Mouse (Mus musculus): Measurements from ENCODE around the gene Six5. TPM values are rescaled to one million over a fixed set of nuclear protein-coding genes. Genes with fewer than 3 reads are reported as not detected.

Gene Six5
- total and polyA plus RNA-seq, 3 experiments = 3.0 to 7.7 TPM; not detected in 1

DNA sequence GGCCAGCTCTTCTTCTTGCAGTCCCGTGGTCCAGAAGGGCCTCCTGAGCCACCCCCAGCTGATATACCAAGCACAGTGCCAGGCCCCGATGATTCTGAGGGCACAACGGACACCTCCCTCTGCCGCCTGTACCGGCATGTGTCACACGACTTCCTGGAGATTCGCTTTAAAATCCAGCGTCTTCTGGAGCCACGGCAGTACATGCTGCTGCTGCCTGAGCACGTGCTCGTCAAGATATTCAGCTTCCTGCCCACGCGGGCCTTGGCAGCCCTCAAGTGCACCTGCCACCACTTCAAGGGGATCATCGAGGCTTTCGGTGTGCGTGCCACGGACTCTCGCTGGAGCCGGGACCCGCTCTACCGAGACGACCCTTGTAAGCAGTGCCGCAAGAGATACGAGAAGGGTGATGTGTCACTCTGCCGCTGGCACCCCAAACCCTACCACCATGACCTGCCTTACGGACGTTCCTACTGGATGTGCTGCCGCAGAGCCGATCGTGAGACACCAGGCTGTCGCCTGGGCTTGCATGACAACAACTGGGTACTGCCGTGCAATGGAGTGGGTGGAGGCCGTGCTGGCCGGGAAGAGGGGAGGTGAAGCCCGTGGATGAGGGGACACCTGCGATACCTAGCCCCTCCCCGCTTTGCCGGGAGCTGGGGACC, 42.4 kb downstream of the Six5 start:
- Histone ChIP-seq H3K4me1 (ENCODE audit: control insufficient read depth in 1 of 2, insufficient read depth in 2 of 2, low read length in 2 of 2) (peaks cover 0 to 2% of the 10 kb centered on the region in 2 experiments; a peak in 2 of 4 replicates), H3K27ac (ENCODE audit: control insufficient read depth, low read depth, low read length) (no peak overlapping the region), H3K36me3 (ENCODE audit: control insufficient read depth in 1 of 2, insufficient read depth in 2 of 2, low read length in 2 of 2) (0 out of 4 replicates have a peak, but pooled peaks cover 0 to under 1% of the 10 kb centered on the region in 2 experiments), H3K9me3 (replicated peaks; ENCODE audit: insufficient read depth, low read length) (no peaks in the 10 kb centered on the region), H3K4me3 (ENCODE audit: control insufficient read depth in 1 of 2, insufficient read depth in 1 of 2, low read depth in 2 of 2, low read length in 2 of 2) (no peak overlapping the region), H3K27me3 (ENCODE audit: control insufficient read depth in 1 of 2, insufficient read depth in 2 of 2, low read length in 2 of 2) (no peaks in the 10 kb centered on the region), H3K79me2 (ENCODE audit: control insufficient read depth, insufficient read depth, low read length, poor library complexity) (no peaks in the 10 kb centered on the region), H3K9ac (ENCODE audit: control insufficient read depth, low read depth, low read length, poor library complexity, severe bottlenecking) (no peak overlapping the region)
- DNase-seq (ENCODE audit: low read depth, low spot score) = no peak
- no peak for TF ChIP-seq CHD1 (IDR thresholded peaks at IDR 0.05; ENCODE audit: low read depth, low read length)
- TF ChIP-seq ELF1 (IDR thresholded peaks at IDR 0.05; ENCODE audit: low read depth, low read length) = no peak
- TF ChIP-seq ZKSCAN1 (IDR thresholded peaks at IDR 0.05; ENCODE audit: low read depth, low read length) = no peak
- no peak for TF ChIP-seq BHLHE40 (IDR thresholded peaks at IDR 0.05; ENCODE audit: borderline replicate concordance, low read depth, low read length)
- TF ChIP-seq CHD2 (IDR thresholded peaks at IDR 0.05; ENCODE audit: low read length) = no peak
- TF ChIP-seq HCFC1 (IDR thresholded peaks at IDR 0.05; ENCODE audit: low read depth, low read length) = no peak
- no peak for TF ChIP-seq RCOR1 (IDR thresholded peaks at IDR 0.05; ENCODE audit: low read depth, low read length)
- no peak for TF ChIP-seq MYC (IDR thresholded peaks at IDR 0.05; ENCODE audit: low read depth, low read length)
- no peak for TF ChIP-seq POLR2AphosphoS5 (IDR thresholded peaks at IDR 0.05; ENCODE audit: borderline replicate concordance, low read depth, low read length)

DNA sequence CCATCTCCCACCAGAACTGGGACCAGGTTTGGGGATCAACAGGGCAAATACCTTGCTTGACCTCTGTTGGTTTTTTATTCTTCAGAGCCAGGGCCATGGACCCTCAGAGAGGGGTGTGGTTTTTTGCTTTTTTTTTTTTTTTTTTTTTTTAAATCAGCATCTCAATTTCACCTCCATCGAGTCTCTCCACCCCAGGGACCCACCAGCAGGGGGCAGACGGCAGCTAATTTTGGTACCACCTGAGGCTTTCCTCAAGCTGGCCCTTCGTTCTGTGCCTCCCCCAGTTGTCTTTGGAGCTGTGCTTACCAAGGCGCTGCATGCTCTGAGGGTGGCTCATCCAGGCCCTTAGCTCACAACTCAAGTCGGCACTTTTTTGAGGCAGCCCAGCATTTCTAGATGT, 43.0 kb downstream of the Six5 start:
- H3K27ac ChIP-seq (ENCODE audit: control insufficient read depth, low read depth, low read length) = no peak overlapping the region
- H3K4me1 ChIP-seq (ENCODE audit: control insufficient read depth in 1 of 2, insufficient read depth in 2 of 2, low read length in 2 of 2) = no peaks in the 10 kb centered on the region
- no peaks in the 10 kb centered on the region for H3K27me3 ChIP-seq (ENCODE audit: control insufficient read depth in 1 of 2, insufficient read depth in 2 of 2, low read length in 2 of 2)
- DNase-seq (ENCODE audit: low read depth, low spot score) = peak; percentile 63
- H3K9me3 ChIP-seq (replicated peaks; ENCODE audit: insufficient read depth, low read length) = no peaks in the 10 kb centered on the region
- no peaks in the 10 kb centered on the region for H3K36me3 ChIP-seq (ENCODE audit: control insufficient read depth in 1 of 2, insufficient read depth in 2 of 2, low read length in 2 of 2)
- no peak for TF ChIP-seq ZC3H11A (IDR thresholded peaks at IDR 0.05; ENCODE audit: low read depth, low read length)
- no peak for TF ChIP-seq EP300 (IDR thresholded peaks at IDR 0.05; ENCODE audit: low read depth in 1 of 2, low read length in 2 of 2)
- TF ChIP-seq POLR2A (IDR thresholded peaks at IDR 0.05; ENCODE audit: control insufficient read depth in 1 of 2, insufficient read depth in 1 of 2, low read depth in 1 of 2, low read length in 2 of 2, poor library complexity in 1 of 2) = no peak
- TF ChIP-seq CTCF (IDR thresholded peaks at IDR 0.05 in 2 of 3, conservative IDR thresholded peaks at IDR 0.05 in 1 of 3; ENCODE audit: control insufficient read depth in 1 of 3, insufficient read depth in 1 of 3, low read depth in 2 of 3, low read length in 3 of 3, poor library complexity in 1 of 3, severe bottlenecking in 1 of 3) = peak; percentile 52 to 77 (median 62)
- no peak for TF ChIP-seq HCFC1 (IDR thresholded peaks at IDR 0.05; ENCODE audit: low read depth, low read length)
- no peak for TF ChIP-seq MYB (IDR thresholded peaks at IDR 0.05; ENCODE audit: low read depth, low read length)
- no peak for TF ChIP-seq TAL1 (IDR thresholded peaks at IDR 0.05; ENCODE audit: low read length)
- no peak for TF ChIP-seq POLR2AphosphoS2 (IDR thresholded peaks at IDR 0.05; ENCODE audit: low read length)
- TF ChIP-seq TCF12 (IDR thresholded peaks at IDR 0.05; ENCODE audit: low read depth, low read length) = no peak
- TF ChIP-seq MAFK (IDR thresholded peaks at IDR 0.05; ENCODE audit: borderline replicate concordance, low read depth, low read length) = no peak
- no peak for TF ChIP-seq E2F4 (IDR thresholded peaks at IDR 0.05; ENCODE audit: borderline replicate concordance, low read depth, low read length)
- no peak for TF ChIP-seq JUND (IDR thresholded peaks at IDR 0.05; ENCODE audit: low read depth, low read length)
- no peak for TF ChIP-seq POLR2AphosphoS5 (IDR thresholded peaks at IDR 0.05; ENCODE audit: borderline replicate concordance, low read depth, low read length)
- peak; percentile 91 for TF ChIP-seq ZNF384 (IDR thresholded peaks at IDR 0.05; ENCODE audit: low read depth, low read length)
- TF ChIP-seq RAD21 (IDR thresholded peaks at IDR 0.05; ENCODE audit: low read depth, low read length) = peak; percentile 31
- TF ChIP-seq SMC3 (IDR thresholded peaks at IDR 0.05; ENCODE audit: low read depth, low read length) = peak; percentile 57
- no peak for TF ChIP-seq NELFE (IDR thresholded peaks at IDR 0.05; ENCODE audit: low read depth, low read length)
- no peak for TF ChIP-seq BHLHE40 (IDR thresholded peaks at IDR 0.05; ENCODE audit: borderline replicate concordance, low read depth, low read length)
- no peak for TF ChIP-seq MXI1 (IDR thresholded peaks at IDR 0.05; ENCODE audit: low read depth, low read length)
- TF ChIP-seq CHD1 (IDR thresholded peaks at IDR 0.05; ENCODE audit: low read depth, low read length) = no peak
- no peak for TF ChIP-seq CHD2 (IDR thresholded peaks at IDR 0.05; ENCODE audit: low read length)
- no peak for TF ChIP-seq USF1 (IDR thresholded peaks at IDR 0.05; ENCODE audit: low read depth, low read length)
- H3K9ac ChIP-seq (ENCODE audit: control insufficient read depth, low read depth, low read length, poor library complexity, severe bottlenecking) = no peak overlapping the region
- no peaks in the 10 kb centered on the region for H3K79me2 ChIP-seq (ENCODE audit: control insufficient read depth, insufficient read depth, low read length, poor library complexity)
- H3K4me3 ChIP-seq (ENCODE audit: control insufficient read depth in 1 of 2, insufficient read depth in 1 of 2, low read depth in 2 of 2, low read length in 2 of 2) = no peak overlapping the region
